Mouse (Mus musculus): ENCODE measurements around the gene Brca2. TPM values are rescaled to one million over a fixed set of nuclear protein-coding genes. Genes with fewer than 3 reads are reported as not detected.

Brca2 gene
- polyA plus RNA-seq, 1 experiment from 2014 or later = 6.6 TPM

GRCm38 (mm10) chr5:150592904-150593755 lies 70.7 kb downstream of the Brca2 start:
- peak overlapping the region; percentile 85 for H3K4me3 ChIP-seq (ENCODE audit: low read depth, low read length)
- H3K27ac ChIP-seq (ENCODE audit: low read depth, low read length) = peak overlapping the region; percentile 78
- peak overlapping the region; percentile 100 for H3K4me2 ChIP-seq (replicated peaks; ENCODE audit: low read depth)
- peak; percentile 55 for ATAC-seq
- H3K4me1 ChIP-seq (replicated peaks; ENCODE audit: control insufficient read depth, insufficient read depth, low read length) = no peaks in the 10 kb centered on the region
- H3K27me3 ChIP-seq (replicated peaks; ENCODE audit: control insufficient read depth, insufficient read depth, low read length) = no peaks in the 10 kb centered on the region
- 12% methylated on average over 40 of the region's 40 CpGs for WGBS
- no peak for TF ChIP-seq CTCF (IDR thresholded peaks at IDR 0.05; ENCODE audit: low read depth)
- peak overlapping the region; percentile 85 for H3K9ac ChIP-seq (ENCODE audit: low read depth, low read length)
- no peaks in the 10 kb centered on the region for H3K9me3 ChIP-seq (ENCODE audit: control insufficient read depth)
- no peaks in the 10 kb centered on the region for H3K36me3 ChIP-seq (ENCODE audit: control insufficient read depth, insufficient read depth)

DNA sequence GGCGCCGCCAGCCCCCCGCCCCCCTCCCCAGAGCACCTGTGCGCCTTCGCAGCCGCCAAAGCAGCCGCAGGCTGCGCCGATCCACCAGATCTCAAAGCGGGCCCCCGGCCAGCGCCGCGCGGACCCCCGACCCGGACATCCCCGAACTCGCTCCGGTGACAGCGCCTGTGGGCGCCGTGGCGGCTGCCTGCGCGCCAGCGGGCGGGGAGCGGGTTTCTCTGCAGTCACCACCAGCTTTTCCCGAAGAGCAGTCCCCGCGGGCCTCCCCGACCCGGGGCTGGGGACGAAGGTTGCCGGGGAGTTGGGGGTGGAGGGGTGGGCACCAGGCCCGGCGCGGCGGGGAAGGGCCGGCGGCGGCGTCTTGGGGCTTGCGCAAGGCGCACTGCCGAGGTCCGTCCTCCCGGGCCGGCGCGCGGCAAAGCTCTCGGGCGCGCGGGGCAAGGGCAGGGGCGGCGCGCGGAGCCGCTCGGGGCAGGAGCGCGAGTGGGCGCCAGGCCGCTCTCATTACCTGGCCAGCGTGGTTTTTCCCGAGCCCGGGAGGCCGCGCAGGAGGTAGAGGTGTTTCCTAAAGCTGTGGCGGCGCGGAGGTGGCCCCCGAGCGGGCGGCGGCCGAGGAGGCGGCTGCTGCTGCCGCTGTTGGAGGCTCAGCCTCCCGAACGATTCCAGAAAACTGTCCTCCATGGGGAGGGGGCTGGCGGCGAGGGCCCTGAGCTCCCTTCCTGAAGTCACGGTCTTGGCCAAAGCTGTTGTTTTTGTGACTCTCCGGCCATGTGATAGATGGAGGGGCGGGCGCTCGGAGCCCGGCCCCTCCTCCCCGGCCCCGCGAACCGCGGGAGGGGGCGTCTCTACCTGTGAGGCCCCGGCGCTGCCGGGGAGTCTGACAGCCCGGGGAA lies 71.6 kb downstream of the Brca2 start:
- Histone ChIP-seq H3K9ac (ENCODE audit: low read depth, low read length) (peak overlapping the region; percentile 85), H3K36me3 (ENCODE audit: control insufficient read depth, insufficient read depth) (no peaks in the 10 kb centered on the region), H3K9me3 (ENCODE audit: control insufficient read depth) (no peaks in the 10 kb centered on the region), H3K4me3 (ENCODE audit: low read depth, low read length) (peak overlapping the region; percentile 85), H3K27ac (ENCODE audit: low read depth, low read length) (peak overlapping the region; percentile 78), H3K4me2 (replicated peaks; ENCODE audit: low read depth) (peak overlapping the region; percentile 100), H3K4me1 (replicated peaks; ENCODE audit: control insufficient read depth, insufficient read depth, low read length) (no peaks in the 10 kb centered on the region), H3K27me3 (replicated peaks; ENCODE audit: control insufficient read depth, insufficient read depth, low read length) (no peaks in the 10 kb centered on the region)
- TF ChIP-seq CTCF (IDR thresholded peaks at IDR 0.05; ENCODE audit: low read depth) = no peak
- 1% methylated on average over 97 of the region's 102 CpGs for WGBS
- ATAC-seq = peak; percentile 51

- Histone ChIP-seq H3K36me3 (ENCODE audit: control insufficient read depth, insufficient read depth) (no peaks in the 10 kb centered on the region), H3K9ac (ENCODE audit: low read depth, low read length) (peak overlapping the region; percentile 85), H3K27ac (ENCODE audit: low read depth, low read length) (peak overlapping the region; percentile 78; the same call in 1 of the 2 replicates), H3K4me3 (ENCODE audit: low read depth, low read length) (peak overlapping the region; percentile 85), H3K9me3 (ENCODE audit: control insufficient read depth) (no peaks in the 10 kb centered on the region), H3K4me1 (replicated peaks; ENCODE audit: control insufficient read depth, insufficient read depth, low read length) (no peaks in the 10 kb centered on the region), H3K27me3 (replicated peaks; ENCODE audit: control insufficient read depth, insufficient read depth, low read length) (no peaks in the 10 kb centered on the region), H3K4me2 (replicated peaks; ENCODE audit: low read depth) (peak overlapping the region; percentile 100)
- peak; percentile 24; the same call in 1 of the 2 replicates for ATAC-seq
- 14% methylated on average over 17 of the region's 17 CpGs for WGBS
- TF ChIP-seq CTCF (IDR thresholded peaks at IDR 0.05; ENCODE audit: low read depth) = no peak
Measured at GRCm38 (mm10) chr5:150594649-150595339, 72.4 kb downstream of the Brca2 start.

GRCm38 (mm10) chr5:150595366-150596016 lies 73.1 kb downstream of the Brca2 start:
- ATAC-seq = no peak
- H3K4me2 ChIP-seq (replicated peaks; ENCODE audit: low read depth) = no peak overlapping the region
- no peaks in the 10 kb centered on the region for H3K4me1 ChIP-seq (replicated peaks; ENCODE audit: control insufficient read depth, insufficient read depth, low read length)
- no peaks in the 10 kb centered on the region for H3K9me3 ChIP-seq (ENCODE audit: control insufficient read depth)
- no peaks in the 10 kb centered on the region for H3K36me3 ChIP-seq (ENCODE audit: control insufficient read depth, insufficient read depth)
- H3K9ac ChIP-seq (ENCODE audit: low read depth, low read length) = no peak overlapping the region
- no peak overlapping the region for H3K27ac ChIP-seq (ENCODE audit: low read depth, low read length)
- TF ChIP-seq CTCF (IDR thresholded peaks at IDR 0.05; ENCODE audit: low read depth) = no peak
- no peak overlapping the region for H3K4me3 ChIP-seq (ENCODE audit: low read depth, low read length)
- WGBS = 53% methylated on average over 11 of the region's 11 CpGs
- no peaks in the 10 kb centered on the region for H3K27me3 ChIP-seq (replicated peaks; ENCODE audit: control insufficient read depth, insufficient read depth, low read length)

DNA sequence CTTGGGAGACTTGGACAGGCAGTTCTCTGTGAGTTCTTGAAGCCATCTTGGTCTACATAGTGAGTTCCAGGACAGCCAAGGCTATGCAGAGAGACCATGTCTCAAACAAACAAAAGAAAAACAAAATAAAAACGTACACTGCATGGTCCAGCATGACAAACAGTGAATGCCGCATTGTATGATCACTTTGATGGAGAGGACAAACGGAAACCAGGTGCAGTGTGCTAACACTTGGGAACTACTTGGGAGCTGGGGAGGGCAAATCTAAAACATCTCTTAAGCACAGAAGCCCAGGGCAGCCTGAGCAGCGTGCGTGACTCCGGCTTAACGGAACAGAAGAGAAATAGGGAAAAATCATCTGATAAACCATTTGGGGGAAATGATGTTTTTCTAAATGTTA lies 74.7 kb downstream of the Brca2 start, which contains the start of gene N4bp2l1:
Gene N4bp2l1 (minus strand): TSS at position 101 of the 400 bp plus-strand sequence.
- Histone ChIP-seq H3K36me3 (ENCODE audit: control insufficient read depth, insufficient read depth) (no peaks in the 10 kb centered on the region), H3K4me1 (replicated peaks; ENCODE audit: control insufficient read depth, insufficient read depth, low read length) (no peaks in the 10 kb centered on the region), H3K9ac (ENCODE audit: low read depth, low read length) (no peak within 1 kb of the TSS), H3K4me3 (ENCODE audit: low read depth, low read length) (no peak within 1 kb of the TSS), H3K9me3 (ENCODE audit: control insufficient read depth) (no peaks in the 10 kb centered on the region), H3K27ac (ENCODE audit: low read depth, low read length) (no peak within 1 kb of the TSS), H3K4me2 (replicated peaks; ENCODE audit: low read depth) (no peak within 1 kb of the TSS), H3K27me3 (replicated peaks; ENCODE audit: control insufficient read depth, insufficient read depth, low read length) (no peaks in the 10 kb centered on the region)
- WGBS = 91% methylated on average over 7 of the region's 7 CpGs
- no peak for TF ChIP-seq CTCF (IDR thresholded peaks at IDR 0.05; ENCODE audit: low read depth)
- ATAC-seq = no peak

Data from intestine, postnatal 0 days (tissue).